Mouse (Mus musculus) MEL (cell line): ENCODE data around the gene Rabgap1l.

Experiments used
- BHLHE40 ChIP-seq: IDR thresholded peaks from 2 replicates; pipeline ENCODE4 v1.6.1; 2012; ENCODE audit warnings: low read depth, mild to moderate bottlenecking, inconsistent platforms, low read length, improper control_type of control experiment, borderline replicate concordance
- CTCF ChIP-seq, 3 experiments: IDR thresholded peaks in 2 of 3; conservative IDR thresholded peaks in 1 of 3; 2 replicates each; pipeline ENCODE4 v1.5.1; 2011 to 2012; ENCODE audit warnings: low read length in 3 of 3, low read depth in 2 of 3, mild to moderate bottlenecking in 2 of 3, improper control_type of control experiment in 1 of 3, inconsistent platforms in 1 of 3, mixed read lengths in 1 of 3, moderate library complexity in 1 of 3; ENCODE audit not compliant: control insufficient read depth in 1 of 3, insufficient read depth in 1 of 3, poor library complexity in 1 of 3, severe bottlenecking in 1 of 3
- EP300 ChIP-seq, 2 experiments: IDR thresholded peaks; 2 replicates each; pipeline ENCODE4 v1.6.1; 2011; ENCODE audit warnings: improper control_type of control experiment in 2 of 2, low read length in 2 of 2, low read depth in 1 of 2, mild to moderate bottlenecking in 1 of 2
- POLR2A ChIP-seq, 2 experiments: IDR thresholded peaks; 2 replicates each; pipeline ENCODE4 v1.6.1; 2011 to 2012; ENCODE audit warnings: low read length in 2 of 2, mild to moderate bottlenecking in 2 of 2, control low read depth in 1 of 2, improper control_type of control experiment in 1 of 2, low read depth in 1 of 2, moderate library complexity in 1 of 2; ENCODE audit not compliant: control insufficient read depth in 1 of 2, insufficient read depth in 1 of 2, poor library complexity in 1 of 2
- ZC3H11A ChIP-seq: IDR thresholded peaks from 2 replicates; pipeline ENCODE4 v1.6.1; 2012; ENCODE audit warnings: low read depth, mild to moderate bottlenecking, inconsistent platforms, low read length, improper control_type of control experiment

- TF ChIP-seq CTCF (IDR thresholded peaks at IDR 0.05 in 2 of 3, conservative IDR thresholded peaks at IDR 0.05 in 1 of 3; ENCODE audit: control insufficient read depth in 1 of 3, insufficient read depth in 1 of 3, low read depth in 2 of 3, low read length in 3 of 3, poor library complexity in 1 of 3, severe bottlenecking in 1 of 3) (no peak), POLR2A (IDR thresholded peaks at IDR 0.05; ENCODE audit: control insufficient read depth in 1 of 2, insufficient read depth in 1 of 2, low read depth in 1 of 2, low read length in 2 of 2, poor library complexity in 1 of 2) (no peak), EP300 (IDR thresholded peaks at IDR 0.05; ENCODE audit: low read depth in 1 of 2, low read length in 2 of 2) (no peak), BHLHE40 (no peak), ZC3H11A (no peak)
These were observed 578.8 kb downstream of the Rabgap1l start for GRCm38 (mm10) chr1:160214171-160214570.
